Mouse (Mus musculus): ENCODE data around the gene Stk38. TPM values are rescaled to one million over a fixed set of nuclear protein-coding genes. Genes with fewer than 3 reads are reported as not detected.

Stk38 gene
- total and polyA plus RNA-seq, 3 experiments: 14.4 to 290 (median 49.3) TPM

GRCm38 (mm10) chr17:29048748-29049507 lies 41.1 kb upstream of the Stk38 start (continued):
- TF ChIP-seq ELF1 (IDR thresholded peaks at IDR 0.05; ENCODE audit: low read depth, low read length) (no peak), MAX (IDR thresholded peaks at IDR 0.05; ENCODE audit: low read length) (no peak), E2F4 (IDR thresholded peaks at IDR 0.05; ENCODE audit: borderline replicate concordance, low read depth, low read length) (no peak), SIN3A (IDR thresholded peaks at IDR 0.05; ENCODE audit: low read length) (peak; percentile 73; the same call in 1 of the 2 replicates), JUND (IDR thresholded peaks at IDR 0.05; ENCODE audit: low read depth, low read length) (no peak), ZKSCAN1 (IDR thresholded peaks at IDR 0.05; ENCODE audit: low read depth, low read length) (0 out of 2 replicates have a peak, but pooled peaks have one; percentile 32), ZNF384 (IDR thresholded peaks at IDR 0.05; ENCODE audit: low read depth, low read length) (no peak; the same call in 1 of the 2 replicates), MXI1 (IDR thresholded peaks at IDR 0.05; ENCODE audit: low read depth, low read length) (no peak), ZMIZ1 (IDR thresholded peaks at IDR 0.05; ENCODE audit: low read depth, low read length) (no peak), HCFC1 (IDR thresholded peaks at IDR 0.05; ENCODE audit: low read depth, low read length) (no peak), EP300 (IDR thresholded peaks at IDR 0.05; ENCODE audit: low read depth in 1 of 2, low read length in 2 of 2) (no peak), USF2 (IDR thresholded peaks at IDR 0.05; ENCODE audit: borderline replicate concordance in 1 of 2, insufficient read depth in 1 of 2, low read depth in 1 of 2, low read length in 2 of 2) (no peak)

- H3K27ac ChIP-seq (ENCODE audit: control insufficient read depth, low read depth, low read length): no peak overlapping the region
- TF ChIP-seq CTCF (IDR thresholded peaks at IDR 0.05 in 2 of 3, conservative IDR thresholded peaks at IDR 0.05 in 1 of 3; ENCODE audit: control insufficient read depth in 1 of 3, insufficient read depth in 1 of 3, low read depth in 2 of 3, low read length in 3 of 3, poor library complexity in 1 of 3, severe bottlenecking in 1 of 3) (peak in 2 of 3 experiments; percentile 25 to 46; a peak in 3 of 6 replicates), JUND (IDR thresholded peaks at IDR 0.05; ENCODE audit: low read depth, low read length) (no peak), SIN3A (IDR thresholded peaks at IDR 0.05; ENCODE audit: low read length) (0 out of 2 replicates have a peak, but pooled peaks have one; percentile 25), MYB (IDR thresholded peaks at IDR 0.05; ENCODE audit: low read depth, low read length) (no peak), TBP (IDR thresholded peaks at IDR 0.05; ENCODE audit: low read depth, low read length) (no peak), SMC3 (IDR thresholded peaks at IDR 0.05; ENCODE audit: low read depth, low read length) (peak; percentile 44), NELFE (IDR thresholded peaks at IDR 0.05; ENCODE audit: low read depth, low read length) (0 out of 2 replicates have a peak, but pooled peaks have one; percentile 31), ELF1 (IDR thresholded peaks at IDR 0.05; ENCODE audit: low read depth, low read length) (no peak), ZMIZ1 (IDR thresholded peaks at IDR 0.05; ENCODE audit: low read depth, low read length) (0 out of 2 replicates have a peak, but pooled peaks have one; percentile 68)
- H3K36me3 ChIP-seq (ENCODE audit: control insufficient read depth in 1 of 2, insufficient read depth in 2 of 2, low read length in 2 of 2): peaks cover 11 to 13% of the 10 kb centered on the region in 2 experiments
- no peak overlapping the region for H3K4me3 ChIP-seq (ENCODE audit: control insufficient read depth in 1 of 2, insufficient read depth in 1 of 2, low read depth in 2 of 2, low read length in 2 of 2)
- no peaks in the 10 kb centered on the region for H3K79me2 ChIP-seq (ENCODE audit: control insufficient read depth, insufficient read depth, low read length, poor library complexity)
- H3K27me3 ChIP-seq (ENCODE audit: control insufficient read depth in 1 of 2, insufficient read depth in 2 of 2, low read length in 2 of 2): no peaks in the 10 kb centered on the region
- no peak overlapping the region for H3K9ac ChIP-seq (ENCODE audit: control insufficient read depth, low read depth, low read length, poor library complexity, severe bottlenecking)
- peak; percentile 64 for DNase-seq (ENCODE audit: low read depth, low spot score)
- H3K9me3 ChIP-seq (replicated peaks; ENCODE audit: insufficient read depth, low read length): no peaks in the 10 kb centered on the region
- peaks cover 0 to 6% of the 10 kb centered on the region in 2 experiments; a peak in 1 of 4 replicates for H3K4me1 ChIP-seq (ENCODE audit: control insufficient read depth in 1 of 2, insufficient read depth in 2 of 2, low read length in 2 of 2)
Observed at GRCm38 (mm10) chr17:29047697-29048514, 40.1 kb upstream of the Stk38 start.
